In genomic region chr19:3906326-3906725, GRCm38 (mm10) we compare ENCODE assay signal across 7 mouse cellular contexts. TPM values are rescaled to one million over a fixed set of nuclear protein-coding genes. Genes with fewer than 3 reads are reported as not detected.
DNase-seq lines count a peak whose midpoint lies in the region; ATAC-seq and TF ChIP-seq lines count a peak whose summit lies in the region.

No protein-coding gene starts in this region.

- H3K4me1 ChIP-seq in testis, adult 2 months (ENCODE audit: control insufficient read depth, insufficient read depth, low read length), result peaks cover 32% of the 10 kb centered on the region
- peaks cover 48% of the 10 kb centered on the region for H3K4me1 ChIP-seq in embryonic facial prominence, embryonic 15.5 days
- peaks cover 47% of the 10 kb centered on the region for H3K4me1 ChIP-seq in limb, embryonic 15.5 days
- peaks cover 34% of the 10 kb centered on the region for H3K4me1 ChIP-seq in stomach, embryonic 15.5 days

- H3K4me3 ChIP-seq in testis, adult 2 months (ENCODE audit: control insufficient read depth, low read depth, low read length), result peak overlapping the region; percentile 87
- H3K4me3 ChIP-seq in embryonic facial prominence, embryonic 15.5 days (replicated peaks), result peak overlapping the region; percentile 73
- H3K4me3 ChIP-seq in limb, embryonic 15.5 days, result peak overlapping the region; percentile 74
- H3K4me3 ChIP-seq in stomach, embryonic 15.5 days (replicated peaks), result peak overlapping the region; percentile 78

- 18% methylated on average over 10 of the region's 10 CpGs for WGBS in embryonic facial prominence, embryonic 15.5 days
- 16% methylated on average over 10 of the region's 10 CpGs for WGBS in limb, embryonic 15.5 days
- WGBS in stomach, embryonic 15.5 days, result 24% methylated on average over 10 of the region's 10 CpGs

- no peaks in the 10 kb centered on the region for H3K36me3 ChIP-seq in testis, adult 2 months (ENCODE audit: control insufficient read depth, insufficient read depth, low read length)
- peaks cover 54% of the 10 kb centered on the region for H3K36me3 ChIP-seq in embryonic facial prominence, embryonic 15.5 days
- peaks cover 61% of the 10 kb centered on the region for H3K36me3 ChIP-seq in limb, embryonic 15.5 days
- peaks cover 28% of the 10 kb centered on the region for H3K36me3 ChIP-seq in stomach, embryonic 15.5 days

- DNase-seq in testis, postnatal 14 days (ENCODE audit: low spot score), result no peak
- DNase-seq in cerebellum, adult 11-12 months, result no peak
- DNase-seq in cerebellum, postnatal 4 days (ENCODE audit: low spot score in 2 of 2), result no peak

- no peaks in the 10 kb centered on the region for H3K9me3 ChIP-seq in embryonic facial prominence, embryonic 15.5 days (replicated peaks)
- no peaks in the 10 kb centered on the region for H3K9me3 ChIP-seq in limb, embryonic 15.5 days
- no peaks in the 10 kb centered on the region for H3K9me3 ChIP-seq in stomach, embryonic 15.5 days

- ATAC-seq in embryonic facial prominence, embryonic 15.5 days (ENCODE audit: insufficient number of reproducible peaks, low FRiP score, low TSS enrichment, low read depth), result no peak
- ATAC-seq in limb, embryonic 15.5 days (ENCODE audit: insufficient number of reproducible peaks, low FRiP score, low TSS enrichment, low read depth), result no peak
- ATAC-seq in stomach, embryonic 15.5 days (ENCODE audit: insufficient read depth, low FRiP score, low read depth), result no peak

- no peaks in the 10 kb centered on the region for H3K27me3 ChIP-seq in testis, adult 2 months (ENCODE audit: control insufficient read depth, insufficient read depth, low read length)
- H3K27me3 ChIP-seq in embryonic facial prominence, embryonic 15.5 days, result no peaks in the 10 kb centered on the region
- H3K27me3 ChIP-seq in limb, embryonic 15.5 days, result no peaks in the 10 kb centered on the region
- no peaks in the 10 kb centered on the region for H3K27me3 ChIP-seq in stomach, embryonic 15.5 days (replicated peaks)

- H3K9ac ChIP-seq in embryonic facial prominence, embryonic 15.5 days, result peak overlapping the region; percentile 58
- peak overlapping the region; percentile 66 for H3K9ac ChIP-seq in limb, embryonic 15.5 days
- H3K9ac ChIP-seq in stomach, embryonic 15.5 days, result peak overlapping the region; percentile 68

- H3K27ac ChIP-seq in testis, adult 2 months (ENCODE audit: control insufficient read depth, insufficient read depth, low read depth, low read length), result peak overlapping the region; percentile 35
- peak overlapping the region; percentile 72 for H3K27ac ChIP-seq in embryonic facial prominence, embryonic 15.5 days (replicated peaks)
- H3K27ac ChIP-seq in limb, embryonic 15.5 days, result peak overlapping the region; percentile 77
- H3K27ac ChIP-seq in stomach, embryonic 15.5 days, result peak overlapping the region; percentile 84

- TF ChIP-seq POLR2A in testis, adult 2 months (IDR thresholded peaks at IDR 0.05; ENCODE audit: control insufficient read depth, low read depth, low read length), result no peak

- peak overlapping the region; percentile 75 for H3K4me2 ChIP-seq in embryonic facial prominence, embryonic 15.5 days (replicated peaks)
- peak overlapping the region; percentile 83 for H3K4me2 ChIP-seq in limb, embryonic 15.5 days
- H3K4me2 ChIP-seq in stomach, embryonic 15.5 days, result peak overlapping the region; percentile 90

- TF ChIP-seq CTCF in testis, adult 2 months (IDR thresholded peaks at IDR 0.05; ENCODE audit: control insufficient read depth, insufficient read depth, insufficient replicate concordance, low read depth, low read length), result no peak

RNA-seq across cellular contexts. Expression of gene Tcirg1, which starts 0.6 kb away (rescaled TPM):
- 11.2 and 11.4 TPM in 2 replicates for polyA plus RNA-seq in testis, adult 2 months (2012; rRNA removed)
- 57.5 and 64.3 TPM in 2 replicates for polyA plus RNA-seq in embryonic facial prominence, embryonic 15.5 days (2015; fragmentation: Nextera tagmentation; extraction: Ambion mirVana)
- 46.3 and 52.4 TPM in 2 replicates for polyA plus RNA-seq in limb, embryonic 15.5 days (2015; fragmentation: Nextera tagmentation; extraction: Ambion mirVana)
- polyA plus RNA-seq in stomach, embryonic 15.5 days (2015; fragmentation: Nextera tagmentation; extraction: Ambion mirVana), result 34.7 and 42.6 TPM in 2 replicates

RNA-seq across cellular contexts. Expression of gene Ndufs8, which starts 6.2 kb away (rescaled TPM):
- polyA plus RNA-seq in testis, adult 2 months (2012; rRNA removed), result 69.9 and 91.3 TPM in 2 replicates
- 255 and 269 TPM in 2 replicates for polyA plus RNA-seq in embryonic facial prominence, embryonic 15.5 days (2015; fragmentation: Nextera tagmentation; extraction: Ambion mirVana)
- polyA plus RNA-seq in limb, embryonic 15.5 days (2015; fragmentation: Nextera tagmentation; extraction: Ambion mirVana), result 244 and 254 TPM in 2 replicates
- 312 and 320 TPM in 2 replicates for polyA plus RNA-seq in stomach, embryonic 15.5 days (2015; fragmentation: Nextera tagmentation; extraction: Ambion mirVana)

RNA-seq across cellular contexts. Expression of gene Aldh3b1, which starts 23.3 kb away (rescaled TPM):
- polyA plus RNA-seq in testis, adult 2 months (2012; rRNA removed), result 48.2 and 52.4 TPM in 2 replicates
- polyA plus RNA-seq in embryonic facial prominence, embryonic 15.5 days (2015; fragmentation: Nextera tagmentation; extraction: Ambion mirVana), result 4.8 and 4.9 TPM in 2 replicates
- polyA plus RNA-seq in limb, embryonic 15.5 days (2015; fragmentation: Nextera tagmentation; extraction: Ambion mirVana), result 2.7 and 4.2 TPM in 2 replicates
- polyA plus RNA-seq in stomach, embryonic 15.5 days (2015; fragmentation: Nextera tagmentation; extraction: Ambion mirVana), result 3.6 and 4.2 TPM in 2 replicates

RNA-seq across cellular contexts. Expression of gene Unc93b1, which starts 28.7 kb away (rescaled TPM):
- polyA plus RNA-seq in testis, adult 2 months (2012; rRNA removed), result 6.6 and 8.0 TPM in 2 replicates
- polyA plus RNA-seq in embryonic facial prominence, embryonic 15.5 days (2015; fragmentation: Nextera tagmentation; extraction: Ambion mirVana), result 27.7 and 30.0 TPM in 2 replicates
- polyA plus RNA-seq in limb, embryonic 15.5 days (2015; fragmentation: Nextera tagmentation; extraction: Ambion mirVana), result 26.1 and 30.5 TPM in 2 replicates
- 21.4 and 22.2 TPM in 2 replicates for polyA plus RNA-seq in stomach, embryonic 15.5 days (2015; fragmentation: Nextera tagmentation; extraction: Ambion mirVana)

RNA-seq across cellular contexts. Expression of gene Aldh3b3, which starts 52.1 kb away (rescaled TPM):
- 2.9 and 3.2 TPM in 2 replicates for polyA plus RNA-seq in testis, adult 2 months (2012; rRNA removed)
- 2.8 and 3.2 TPM in 2 replicates for polyA plus RNA-seq in embryonic facial prominence, embryonic 15.5 days (2015; fragmentation: Nextera tagmentation; extraction: Ambion mirVana)
- 3.7 and 6.7 TPM in 2 replicates for polyA plus RNA-seq in limb, embryonic 15.5 days (2015; fragmentation: Nextera tagmentation; extraction: Ambion mirVana)
- polyA plus RNA-seq in stomach, embryonic 15.5 days (2015; fragmentation: Nextera tagmentation; extraction: Ambion mirVana), result 0.06 and 0.12 TPM in 2 replicates
